Mouse (Mus musculus) adrenal gland, adult 10 weeks (tissue): ENCODE measurements around the gene Pgr. TPM values are rescaled to one million over a fixed set of nuclear protein-coding genes. Genes with fewer than 3 reads are reported as not detected.

Experiments
- polyA plus RNA-seq: library from polyadenylated mRNA; stranded (reverse); fragments of 350-450 nt; fragmentation: Illumina TruSeq; extraction: RNeasy Lipid Tissue Mini Kit (QIAGEN cat#74804); gene quantifications from one replicate; pipeline ENCODE4 v1.2.3, GENCODE M21; 2014; ENCODE audit warnings: low read depth, low replicate concordance

Gene Pgr
- polyA plus RNA-seq, result 1.0 TPM

GRCm38 (mm10) chr9:8899616-8900202 is at the start of gene Pgr:
TSS of gene Pgr (plus strand) at chr9:8899833.

GRCm38 (mm10) chr9:8971491-8971890 is 71.9 kb downstream of the Pgr start, which contains the start of gene Gm16485:
TSS of gene Gm16485 (plus strand) at chr9:8971791.

Other genes with a start within 250 kb of the Pgr start
- gene Gm16485, start 72.0 kb downstream of the Pgr start, polyA plus RNA-seq, result 0.29 TPM